Mouse (Mus musculus) retina, postnatal 7 days (tissue): Measurements from ENCODE around the gene Rbpjl.

Experiments used
- DNase-seq: peaks from one replicate; pipeline ENCODE4 v3.0.0-alpha.2; 2012; ENCODE audit warnings: low read depth, low spot score

Rbpjl gene

GRCm38 (mm10) chr2:164402906-164403305, at the start of gene Rbpjl:
Gene Rbpjl (plus strand): TSS chr2:164403141.
- DNase-seq: peak; percentile 72

DNA sequence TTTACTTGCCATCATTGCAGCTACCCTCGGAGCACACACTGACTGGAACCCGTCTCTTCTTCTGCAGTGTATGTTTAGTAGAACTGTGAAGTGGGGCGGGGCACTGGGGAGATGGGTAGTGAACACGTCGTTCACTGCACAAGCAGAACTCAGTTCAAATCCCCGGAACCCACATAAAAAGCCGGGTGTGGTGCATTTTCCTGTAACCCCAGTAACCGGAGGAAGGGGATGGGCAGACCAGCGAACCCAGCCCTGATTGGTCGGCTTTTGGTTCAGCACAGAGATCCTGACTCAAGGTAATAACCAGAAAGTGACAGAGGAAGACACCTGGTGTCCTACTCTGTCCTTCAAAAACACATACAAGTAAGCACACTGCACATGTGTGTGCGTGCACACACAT, 49.6 kb upstream of the Rbpjl start:
- DNase-seq: no peak

DNA sequence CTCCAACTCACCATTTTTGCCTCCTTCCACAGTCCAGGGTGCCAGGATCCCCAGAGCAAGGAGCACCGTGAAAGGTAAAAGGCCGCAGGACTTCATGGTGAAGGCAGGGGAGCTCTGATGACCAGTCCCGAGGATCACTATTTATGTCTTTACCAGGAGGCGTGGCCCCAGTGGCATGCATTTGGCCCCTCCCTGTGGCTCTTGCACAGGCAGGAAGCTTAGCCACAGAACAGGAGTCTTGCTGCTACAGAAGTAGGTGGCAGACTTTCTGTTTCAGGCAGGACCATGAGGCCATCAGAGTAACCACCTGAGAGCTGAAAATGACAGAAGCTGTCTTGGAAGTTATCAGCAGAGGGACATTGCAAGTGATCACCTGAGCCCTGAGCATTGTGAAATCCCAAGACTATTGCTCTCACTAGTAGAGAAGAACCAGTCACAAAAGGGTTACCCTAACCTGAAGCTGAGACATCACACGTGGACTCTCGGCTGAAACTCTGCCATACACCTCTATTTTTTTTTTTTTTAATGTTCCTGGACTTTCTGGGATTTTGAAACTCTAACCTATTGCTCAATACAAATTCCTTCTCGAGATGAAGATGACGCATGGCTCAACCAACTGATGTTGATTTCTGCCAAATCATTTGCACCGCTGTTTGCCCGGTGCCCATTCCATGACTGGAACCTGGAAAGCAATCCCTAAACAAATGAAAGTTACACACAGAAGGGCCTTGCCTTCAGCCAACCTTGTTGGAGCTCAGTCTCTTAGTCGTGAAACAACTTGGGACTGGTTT, 46.6 kb upstream of the Rbpjl start:
- no peak for DNase-seq

GRCm38 (mm10) chr2:164358373-164358772, 44.6 kb upstream of the Rbpjl start:
- DNase-seq: no peak

DNA sequence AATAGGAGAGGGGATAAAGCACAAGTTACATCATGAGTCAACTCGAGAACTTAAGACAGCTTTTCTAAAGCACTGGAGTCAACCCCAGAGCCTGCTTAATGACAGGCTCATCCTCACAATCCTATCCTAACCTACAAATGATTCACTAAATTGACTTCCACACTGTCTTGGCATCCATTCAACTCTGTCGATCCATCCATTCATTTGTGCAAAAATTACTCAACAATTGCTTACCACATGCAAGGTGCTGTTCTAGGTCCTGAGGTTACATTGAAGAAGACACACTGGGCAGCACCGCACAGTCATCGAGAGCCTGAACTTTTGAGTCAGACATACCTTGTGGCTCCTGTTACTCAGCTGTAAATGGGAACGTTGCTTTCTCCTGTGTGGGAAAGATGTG, 43.9 kb upstream of the Rbpjl start:
- no peak for DNase-seq

GRCm38 (mm10) chr2:164359668-164360067, 43.3 kb upstream of the Rbpjl start:
- DNase-seq: no peak

GRCm38 (mm10) chr2:164360974-164361657, 41.8 kb upstream of the Rbpjl start:
- DNase-seq: no peak

- no peak for DNase-seq
Observed at GRCm38 (mm10) chr2:164366947-164367346, 36.0 kb upstream of the Rbpjl start.

DNA sequence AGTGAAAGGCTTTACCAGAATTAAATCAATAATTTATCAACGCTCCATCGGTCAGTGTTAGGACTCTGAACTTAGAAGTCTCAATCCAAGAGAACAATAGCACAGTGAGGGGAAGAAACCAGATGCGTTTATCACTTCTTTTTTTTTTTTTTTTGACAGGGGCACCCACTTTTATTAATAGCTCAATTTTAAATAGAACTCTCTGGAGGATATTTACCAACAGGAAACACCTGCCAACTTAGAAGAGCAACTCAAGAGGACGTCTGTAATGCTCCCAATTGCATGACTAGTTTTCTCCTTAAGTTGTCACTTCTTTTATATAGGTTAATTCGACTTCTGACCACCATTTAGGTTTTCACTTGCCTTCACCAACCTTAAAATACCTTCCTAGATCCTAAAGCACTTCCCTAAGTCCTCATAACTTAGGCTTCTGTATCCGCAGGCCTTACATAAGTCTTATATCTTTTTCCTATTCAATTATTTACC, 34.3 kb upstream of the Rbpjl start:
- DNase-seq: no peak

GRCm38 (mm10) chr2:164371371-164371770, 31.6 kb upstream of the Rbpjl start:
- no peak for DNase-seq

- no peak for DNase-seq
Observed at GRCm38 (mm10) chr2:164372408-164373053, 30.4 kb upstream of the Rbpjl start.

DNA sequence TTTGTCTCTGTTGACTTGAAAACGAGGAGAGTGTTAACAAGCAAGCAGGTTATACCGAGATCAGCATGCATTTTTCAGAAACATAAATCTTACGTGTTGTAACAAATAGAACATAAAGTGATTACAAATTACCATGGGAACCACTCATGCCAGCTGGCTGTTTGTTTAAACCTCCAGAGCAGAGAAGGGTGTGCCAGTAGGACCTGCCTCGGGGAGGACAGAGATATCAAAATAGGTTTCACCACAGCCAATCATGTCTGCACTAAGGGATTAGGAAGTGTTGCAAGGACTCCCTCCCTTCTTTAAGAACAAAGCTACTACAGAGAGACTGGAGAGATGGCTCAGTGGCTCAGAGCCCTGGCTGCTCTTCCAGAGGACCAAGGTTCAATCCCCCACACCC, 29.8 kb upstream of the Rbpjl start:
- no peak for DNase-seq

GRCm38 (mm10) chr2:164377478-164378426, 25.2 kb upstream of the Rbpjl start:
- DNase-seq: no peak

DNA sequence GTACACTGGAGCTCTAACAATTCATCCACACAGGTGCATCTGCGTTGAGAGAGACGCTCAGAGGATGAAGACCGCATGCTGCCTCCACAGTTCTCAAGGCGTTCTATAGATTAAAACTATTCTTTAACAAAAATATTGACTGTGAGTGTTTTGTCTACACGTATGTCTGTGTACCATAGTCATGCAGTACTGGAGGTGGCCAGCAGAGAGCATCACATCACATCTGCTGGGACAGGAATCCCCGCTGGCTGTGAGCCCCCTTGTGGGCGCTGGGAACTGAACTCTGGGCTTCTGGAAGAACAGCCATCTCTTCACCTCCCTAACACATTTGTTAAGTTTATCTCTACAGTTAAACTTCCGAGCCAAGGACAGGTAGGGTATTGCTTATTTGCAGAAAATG, 21.2 kb upstream of the Rbpjl start:
- DNase-seq: no peak

- no peak for DNase-seq
Observed at GRCm38 (mm10) chr2:164382971-164383370, 20.0 kb upstream of the Rbpjl start.

DNA sequence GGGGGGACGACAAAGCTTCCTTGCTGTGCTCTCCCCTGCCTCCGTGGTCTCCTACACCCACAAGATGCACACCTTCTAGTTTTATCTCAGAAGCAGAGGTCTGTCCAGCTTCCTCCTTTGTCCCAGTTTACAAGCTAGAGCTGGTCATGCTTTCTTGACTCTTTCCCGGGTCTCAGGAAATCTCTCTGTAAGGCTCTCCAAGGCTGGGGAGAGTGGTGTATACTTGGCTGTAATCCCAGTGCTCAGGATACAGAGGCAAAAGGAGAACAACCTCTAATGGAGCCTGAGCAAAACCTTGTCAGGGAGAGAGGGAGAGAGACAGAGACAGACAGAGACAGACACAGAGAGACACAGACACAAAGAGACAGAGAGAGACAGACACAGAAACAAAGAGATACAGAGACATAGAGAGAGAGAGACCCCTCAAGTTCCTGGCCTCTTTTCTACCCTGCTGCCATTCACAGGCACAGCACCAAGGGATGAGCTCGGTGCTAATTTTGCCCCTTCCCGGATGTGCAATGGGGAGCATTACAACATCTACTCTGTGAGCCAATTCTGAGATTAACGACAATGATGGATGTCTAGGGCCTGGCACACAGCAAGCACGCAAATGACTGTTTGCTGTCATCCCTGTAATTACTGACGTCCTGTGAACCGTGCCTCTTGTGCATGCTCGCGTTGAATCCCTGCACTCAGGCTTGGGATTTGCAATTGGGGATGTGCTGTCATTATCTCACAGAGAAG, 19.1 kb upstream of the Rbpjl start:
- no peak for DNase-seq

- DNase-seq: peak; percentile 35
Observed at GRCm38 (mm10) chr2:164385927-164386763, 16.8 kb upstream of the Rbpjl start.

DNA sequence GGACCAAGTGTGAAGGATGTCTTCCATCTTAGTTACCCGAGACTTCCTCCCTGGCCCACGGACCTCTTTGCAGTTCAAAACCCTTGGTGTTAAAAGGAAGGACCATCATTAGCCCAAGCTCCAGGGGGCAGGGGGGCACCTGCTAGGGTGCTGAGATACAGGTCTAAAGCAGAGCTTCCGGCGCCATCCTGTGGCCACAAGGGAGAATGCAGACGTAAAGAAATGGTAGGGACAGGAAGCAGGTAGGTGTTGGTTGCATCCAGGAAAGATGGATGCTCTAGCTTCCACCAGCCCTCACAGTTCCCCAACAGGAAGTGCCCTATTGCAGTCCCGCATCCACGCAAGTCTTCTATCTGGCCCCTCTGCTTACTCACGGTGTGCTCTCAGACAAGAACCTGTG, 16.0 kb upstream of the Rbpjl start:
- DNase-seq: no peak

DNA sequence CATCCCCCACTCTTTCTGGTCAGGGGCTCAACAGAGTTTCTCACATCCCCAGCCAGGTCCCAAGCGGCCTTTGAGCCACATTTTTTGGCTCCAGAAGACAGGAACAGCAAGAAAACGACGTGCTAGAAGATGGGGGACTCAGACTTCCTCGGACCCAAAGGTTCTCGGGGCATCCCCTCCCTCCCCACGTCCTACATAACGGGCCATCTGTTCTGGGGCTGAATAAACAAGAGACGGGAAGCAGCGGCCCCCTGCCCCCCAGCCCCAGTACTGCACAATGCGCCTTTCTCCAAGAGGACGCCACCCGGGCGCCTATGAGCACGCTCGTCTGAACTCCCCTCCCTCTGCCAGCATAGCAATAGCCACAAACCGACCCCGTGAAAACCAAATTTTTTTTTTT, 13.9 kb upstream of the Rbpjl start, which contains the start of gene Slpi:
Slpi (minus strand) TSS at position 76 of the 400 bp plus-strand sequence.
- no peak for DNase-seq

DNA sequence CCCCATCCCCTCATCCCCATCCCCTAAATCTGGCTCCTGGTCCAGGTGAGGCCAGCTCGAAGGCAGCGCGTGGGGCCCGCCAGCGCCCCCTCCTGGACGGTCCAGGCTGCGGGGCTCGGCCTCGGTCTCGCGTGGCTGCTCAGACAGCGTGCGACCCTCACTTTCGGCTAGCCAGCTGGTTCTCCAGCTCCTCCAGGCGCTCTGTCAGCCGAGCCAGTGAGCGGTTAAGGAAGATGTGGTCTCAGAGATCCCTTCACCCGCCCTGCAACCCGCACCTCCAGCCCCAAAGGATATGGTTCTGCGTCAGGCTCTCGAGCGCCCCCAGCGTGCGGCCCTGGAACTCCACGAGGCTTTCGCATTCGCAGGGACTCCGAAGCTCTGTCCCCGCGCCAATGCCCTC, 13.4 kb upstream of the Rbpjl start:
- peak; percentile 69 for DNase-seq
